8 mouse cellular contexts compared by ENCODE assay signal in genomic region chr4:83418781-83419180, GRCm38 (mm10). TPM values are rescaled to one million over a fixed set of nuclear protein-coding genes. Genes with fewer than 3 reads are reported as not detected.
DNase-seq lines count a peak whose midpoint lies in the region; ATAC-seq and TF ChIP-seq lines count a peak whose summit lies in the region.

No protein-coding gene starts in this region.

- no peak for DNase-seq in left cerebral cortex, adult 2 months (ENCODE audit: extremely low spot score in 1 of 2, low spot score in 2 of 2)
- DNase-seq in left cerebral cortex, adult 9 months (ENCODE audit: low spot score in 2 of 2), result no peak
- no peak for DNase-seq in intestine, embryonic 14.5 days (ENCODE audit: low spot score)
- no peak for DNase-seq in T-cell, adult 2 months (ENCODE audit: low spot score)
- DNase-seq in retina, postnatal 1 day, result no peak
- no peak for DNase-seq in lung, adult 2 months

- 69% methylated on average over 2 of the region's 2 CpGs for WGBS in embryonic facial prominence, embryonic 12.5 days
- 68% methylated on average over 2 of the region's 2 CpGs for WGBS in intestine, embryonic 14.5 days
- WGBS in lung, adult 2 months, result 43% methylated on average over 2 of the region's 2 CpGs

- H3K4me1 ChIP-seq in embryonic facial prominence, embryonic 12.5 days, result peaks cover 15% of the 10 kb centered on the region
- peaks cover 10% of the 10 kb centered on the region for H3K4me1 ChIP-seq in intestine, embryonic 14.5 days (replicated peaks; ENCODE audit: control insufficient read depth, insufficient read depth, low read length)
- peaks cover 2% of the 10 kb centered on the region; the same call in 1 of the 2 replicates for H3K4me1 ChIP-seq in lung, adult 2 months (ENCODE audit: control insufficient read depth, insufficient read depth, low read length)

- no peaks in the 10 kb centered on the region for H3K27me3 ChIP-seq in embryonic facial prominence, embryonic 12.5 days
- H3K27me3 ChIP-seq in intestine, embryonic 14.5 days (replicated peaks; ENCODE audit: control insufficient read depth, insufficient read depth, low read length), result no peaks in the 10 kb centered on the region
- H3K27me3 ChIP-seq in myocyte (ENCODE audit: control insufficient read depth, insufficient read depth, insufficient read length), result no peaks in the 10 kb centered on the region

- peaks cover 57% of the 10 kb centered on the region for H3K79me2 ChIP-seq in myocyte (ENCODE audit: control insufficient read depth, insufficient read depth)

- no peak for TF ChIP-seq CTCF in left cerebral cortex, adult 2 months (IDR thresholded peaks at IDR 0.05)
- TF ChIP-seq CTCF in lung, adult 2 months (IDR thresholded peaks at IDR 0.05; ENCODE audit: insufficient read depth, low read length), result no peak

- intact Hi-C loops in left cerebral cortex, adult 2 months (cut with DNase I), result loop anchor here (5.0 kb wide), 1 partner anchor 104 kb away; no protein-coding TSS in a partner anchor

- no peak overlapping the region for H3ac ChIP-seq in myocyte (ENCODE audit: control insufficient read depth, insufficient read length)

- no peak overlapping the region for H3K27ac ChIP-seq in left cerebral cortex, adult 2 months
- H3K27ac ChIP-seq in embryonic facial prominence, embryonic 12.5 days, result no peak overlapping the region
- no peak overlapping the region for H3K27ac ChIP-seq in intestine, embryonic 14.5 days (ENCODE audit: low read depth)

- peak overlapping the region; percentile 74 for H3K4me2 ChIP-seq in embryonic facial prominence, embryonic 12.5 days (replicated peaks)
- H3K4me2 ChIP-seq in intestine, embryonic 14.5 days (ENCODE audit: low read length), result peak overlapping the region; percentile 87
- peak overlapping the region; percentile 62 for H3K4me2 ChIP-seq in myocyte (ENCODE audit: low read depth)

- TF ChIP-seq POLR2A in myocyte (IDR thresholded peaks at IDR 0.05; ENCODE audit: insufficient read length, low read depth), result no peak
- no peak for TF ChIP-seq POLR2A in lung, adult 2 months (IDR thresholded peaks at IDR 0.05; ENCODE audit: borderline replicate concordance, extremely low read depth, low read depth, low read length)

- no peak for ATAC-seq in embryonic facial prominence, embryonic 12.5 days (ENCODE audit: insufficient number of reproducible peaks, insufficient read depth, low FRiP score, low TSS enrichment)
- no peak for ATAC-seq in intestine, embryonic 14.5 days (replicated peaks; ENCODE audit: low FRiP score, low TSS enrichment, low read depth)

- peak overlapping the region; percentile 89 for H3K9ac ChIP-seq in embryonic facial prominence, embryonic 12.5 days
- peak overlapping the region; percentile 66 for H3K9ac ChIP-seq in intestine, embryonic 14.5 days (ENCODE audit: low read length)

- H3K36me3 ChIP-seq in embryonic facial prominence, embryonic 12.5 days, result peaks cover 9% of the 10 kb centered on the region
- peaks cover 18% of the 10 kb centered on the region for H3K36me3 ChIP-seq in intestine, embryonic 14.5 days (ENCODE audit: control insufficient read depth, insufficient read depth, low read length)
- peaks cover 7% of the 10 kb centered on the region for H3K36me3 ChIP-seq in myocyte (ENCODE audit: control insufficient read depth, insufficient read depth)

- no peaks in the 10 kb centered on the region for H3K9me3 ChIP-seq in embryonic facial prominence, embryonic 12.5 days
- no peaks in the 10 kb centered on the region for H3K9me3 ChIP-seq in intestine, embryonic 14.5 days (ENCODE audit: control insufficient read depth, low read length)

- H3K4me3 ChIP-seq in left cerebral cortex, adult 2 months, result peak overlapping the region; percentile 90
- H3K4me3 ChIP-seq in embryonic facial prominence, embryonic 12.5 days, result peak overlapping the region; percentile 97
- peak overlapping the region; percentile 60 for H3K4me3 ChIP-seq in intestine, embryonic 14.5 days (ENCODE audit: low read depth, low read length)
- H3K4me3 ChIP-seq in myocyte, result peak overlapping the region; percentile 93
- no peak overlapping the region for H3K4me3 ChIP-seq in lung, adult 2 months (replicated peaks; ENCODE audit: extremely low read depth, low read depth, low read length)

TF ChIP-seq in myocyte, 11 proteins besides CTCF, POLR2A, EP300 and RAD21:
- TF ChIP-seq MYOD1 (IDR thresholded peaks at IDR 0.05; ENCODE audit: control insufficient read depth in 1 of 3, insufficient read length in 2 of 3, low read depth in 2 of 3), result no peak
- no peak for TF ChIP-seq E2F4 (IDR thresholded peaks at IDR 0.05; ENCODE audit: insufficient read depth)
- no peak for TF ChIP-seq SRF (IDR thresholded peaks at IDR 0.05; ENCODE audit: control insufficient read depth, insufficient read length, low read depth)
- TF ChIP-seq MAX (IDR thresholded peaks at IDR 0.05; ENCODE audit: low read depth), result no peak
- TF ChIP-seq POLR2AphosphoS2 (IDR thresholded peaks at IDR 0.05; ENCODE audit: insufficient read length, low read depth), result no peak
- TF ChIP-seq MYOG (IDR thresholded peaks at IDR 0.05; ENCODE audit: control insufficient read depth in 1 of 3, insufficient read depth in 1 of 3, insufficient read length in 2 of 3, low read depth in 2 of 3), result no peak
- TF ChIP-seq CEBPB (IDR thresholded peaks at IDR 0.05; ENCODE audit: insufficient read depth, poor library complexity, severe bottlenecking), result no peak
- no peak for TF ChIP-seq TCF12 (IDR thresholded peaks at IDR 0.05; ENCODE audit: insufficient read depth, poor library complexity, severe bottlenecking)
TF ChIP-seq in myocyte: peak in this region for 0.

RNA-seq across cellular contexts. Expression of gene Snapc3, which starts 1.3 kb away (rescaled TPM):
- total RNA-seq in left cerebral cortex, adult 2 months (2021), result 10 to 100 TPM; 40.9 to 44.5 TPM
- 56.0 and 57.5 TPM in 2 replicates for polyA plus RNA-seq in embryonic facial prominence, embryonic 12.5 days (2016; fragmentation: Nextera tagmentation; extraction: Ambion mirVana)
- 43.8 and 46.0 TPM in 2 replicates for polyA plus RNA-seq in intestine, embryonic 14.5 days (2014; fragmentation: Nextera tagmentation; extraction: Ambion mirVana)
- 18.4 TPM for polyA plus RNA-seq in myocyte (2012; fragmentation: generic; extraction: Trizol)
- 15.0 and 18.9 TPM in 2 replicates for polyA plus RNA-seq in lung, adult 2 months (2012; rRNA removed)
